Mouse (Mus musculus) gastrocnemius, adult 8-10 months (tissue): ENCODE data around the gene Kif1b. TPM values are rescaled to one million over a fixed set of nuclear protein-coding genes. Genes with fewer than 3 reads are reported as not detected.
A peak's percentile ranks its signal among the peaks of the same experiment; 100 is the strongest.

Source experiments
- DNase-seq, 2 experiments: peaks; one replicate each; pipeline ENCODE4 v3.0.0; 2022; ENCODE audit warnings: low spot score in 2 of 2
- total RNA-seq, 4 experiments: library from RNA; stranded (reverse); gene quantifications; 2 replicates each; pipeline ENCODE4 v1.2.4; 2022

The Kif1b gene
- total RNA-seq, 4 experiments from 2014 or later: 281 to 318 (median 297) TPM

- DNase-seq: peak; percentile 56 to 71
These were observed 163.0 kb downstream of the Kif1b start for GRCm38 (mm10) chr4:149144459-149144858.

GRCm38 (mm10) chr4:149143594-149143993 is 163.9 kb downstream of the Kif1b start:
- DNase-seq: no peak

GRCm38 (mm10) chr4:149138515-149138914 is 169.0 kb downstream of the Kif1b start:
- no peak for DNase-seq

- peak; percentile 72 to 80 for DNase-seq
These were observed 170.3 kb downstream of the Kif1b start, which contains the start of gene Cenps for GRCm38 (mm10) chr4:149136982-149137770. Gene Cenps (minus strand): TSS chr4:149137629.

- no peak for DNase-seq
These were observed 171.2 kb downstream of the Kif1b start for GRCm38 (mm10) chr4:149136116-149136850.

GRCm38 (mm10) chr4:149133395-149133794 is 174.1 kb downstream of the Kif1b start:
- no peak for DNase-seq

GRCm38 (mm10) chr4:149131789-149132565 is 175.5 kb downstream of the Kif1b start:
- no peak for DNase-seq

- DNase-seq: no peak
These were observed 176.3 kb downstream of the Kif1b start for GRCm38 (mm10) chr4:149131021-149131752.

GRCm38 (mm10) chr4:149128467-149128866 is 179.0 kb downstream of the Kif1b start:
- DNase-seq: no peak

GRCm38 (mm10) chr4:149126663-149127062 is 180.8 kb downstream of the Kif1b start, which contains the start of gene Cort:
Gene Cort (minus strand): TSS chr4:149126763.
- DNase-seq: no peak

Other genes starting within 250 kb of the Kif1b start
- gene Pex14, start 207.8 kb downstream of the Kif1b start, total RNA-seq: 10 to 100 TPM; 21.1 to 23.9 (median 23.4) TPM
- gene Dffa, start 203.5 kb downstream of the Kif1b start, total RNA-seq: 10 to 100 TPM; 71.6 to 76.6 (median 74.8) TPM
- gene Cort, start 180.9 kb downstream of the Kif1b start, total RNA-seq: under 1 TPM in 2 of 4 experiments, not detected in 2; 0.53 to 0.61 TPM
- 1 to 10 TPM; 5.2 to 8.7 (median 6.2) TPM for gene Cenps, start 170.1 kb downstream of the Kif1b start, total RNA-seq
- gene Pgd, start 140.9 kb downstream of the Kif1b start, total RNA-seq: 10 to 100 TPM; 12.3 to 18.6 (median 15.7) TPM
- gene Ube4b, start 119.1 kb upstream of the Kif1b start, total RNA-seq: 10 to 100 TPM; 35.4 to 39.1 (median 35.6) TPM
- gene Rbp7, start 147.3 kb upstream of the Kif1b start, total RNA-seq: 10 to 100 TPM in 1 of 4 experiments, 1 to 10 TPM in 3; 3.8 to 14.0 (median 5.8) TPM
- gene Tmem274, start 169.7 kb upstream of the Kif1b start, total RNA-seq: not detected
- 10 to 100 TPM; 29.8 to 34.8 (median 30.9) TPM for gene Nmnat1, start 177.5 kb upstream of the Kif1b start, total RNA-seq
- gene Lzic, start 177.5 kb upstream of the Kif1b start, total RNA-seq: 10 to 100 TPM; 12.3 to 18.0 (median 12.8) TPM
- gene Ctnnbip1, start 210.5 kb upstream of the Kif1b start, total RNA-seq: 10 to 100 TPM; 16.3 to 22.2 (median 18.8) TPM